Mouse (Mus musculus) layer of hippocampus, postnatal 25 days (tissue): ENCODE results near the gene Tnfrsf23. TPM values are rescaled to one million over a fixed set of nuclear protein-coding genes. Genes with fewer than 3 reads are reported as not detected.

Experiments
- total RNA-seq, 2 experiments: library from RNA; stranded (reverse); gene quantifications; 2 replicates each; pipeline ENCODE4 v1.2.3; 2021

The Tnfrsf23 gene
- total RNA-seq, 2 experiments from 2014 or later = 1.1 TPM

Other genes starting within 250 kb of the Tnfrsf23 start
- 1 to 10 TPM; 6.8 to 8.7 TPM for gene Cdkn1c, start 224.8 kb downstream of the Tnfrsf23 start, total RNA-seq
- under 1 TPM in 1 of 2 experiments, not detected in 1; 0.20 TPM for gene Slc22a18, start 212.1 kb downstream of the Tnfrsf23 start, total RNA-seq
- gene Phlda2, start 182.7 kb downstream of the Tnfrsf23 start, total RNA-seq = not detected
- 100 to 1,000 TPM; 114 to 125 TPM for gene Nap1l4, start 136.8 kb downstream of the Tnfrsf23 start, total RNA-seq
- gene Cars, start 85.8 kb downstream of the Tnfrsf23 start, total RNA-seq = 10 to 100 TPM; 46.0 to 56.4 TPM
- under 1 TPM in 1 of 2 experiments, not detected in 1; 0.19 TPM for gene Tnfrsf26, start 57.1 kb downstream of the Tnfrsf23 start, total RNA-seq
- gene Tnfrsf22, start 36.2 kb downstream of the Tnfrsf23 start, total RNA-seq = 1 to 10 TPM; 2.2 to 2.3 TPM
- 10 to 100 TPM; 21.6 to 33.6 TPM for gene Osbpl5, start 71.1 kb upstream of the Tnfrsf23 start, total RNA-seq
- gene Mrgprg, start 81.1 kb upstream of the Tnfrsf23 start, total RNA-seq = not detected
- gene Mrgpre, start 98.6 kb upstream of the Tnfrsf23 start, total RNA-seq = 1 to 10 TPM; 5.0 to 6.6 TPM
- gene Nadsyn1, start 137.0 kb upstream of the Tnfrsf23 start, total RNA-seq = 1 to 10 TPM; 6.2 to 7.3 TPM
- 10 to 100 TPM; 44.7 to 51.3 TPM for gene Dhcr7, start 137.3 kb upstream of the Tnfrsf23 start, total RNA-seq
- gene Gm498, start 181.0 kb upstream of the Tnfrsf23 start, total RNA-seq = not detected